Mouse (Mus musculus): ENCODE measurements around the gene Krt26.

GRCm38 (mm10) chr11:99369853-99370451, 32.2 kb upstream of the Krt26 start:
- TF ChIP-seq CTCF (IDR thresholded peaks at IDR 0.05; ENCODE audit: low read depth, low read length) (no peak), POLR2A (IDR thresholded peaks at IDR 0.05; ENCODE audit: extremely low read depth, insufficient read depth, low read length) (no peak)
